Mouse (Mus musculus) brain, embryonic 14.5 days (tissue): Measurements from ENCODE around the gene Ldlrad3.

Source experiments
- CTCF ChIP-seq: fragments of 200-500 bp; IDR thresholded peaks from 2 replicates; pipeline ENCODE4 v1.5.1; 2012; ENCODE audit warnings: inconsistent platforms, mild to moderate bottlenecking, moderate library complexity, borderline replicate concordance; ENCODE audit not compliant: insufficient read depth, insufficient read length; ENCODE audit errors: extremely low read depth
- POLR2A ChIP-seq: fragments of 200-500 bp; IDR thresholded peaks from 2 replicates; pipeline ENCODE4 v1.6.1; 2012; ENCODE audit warnings: mild to moderate bottlenecking, inconsistent platforms, borderline replicate concordance; ENCODE audit not compliant: poor library complexity, insufficient read depth, insufficient read length, severe bottlenecking; ENCODE audit errors: extremely low read depth

DNA sequence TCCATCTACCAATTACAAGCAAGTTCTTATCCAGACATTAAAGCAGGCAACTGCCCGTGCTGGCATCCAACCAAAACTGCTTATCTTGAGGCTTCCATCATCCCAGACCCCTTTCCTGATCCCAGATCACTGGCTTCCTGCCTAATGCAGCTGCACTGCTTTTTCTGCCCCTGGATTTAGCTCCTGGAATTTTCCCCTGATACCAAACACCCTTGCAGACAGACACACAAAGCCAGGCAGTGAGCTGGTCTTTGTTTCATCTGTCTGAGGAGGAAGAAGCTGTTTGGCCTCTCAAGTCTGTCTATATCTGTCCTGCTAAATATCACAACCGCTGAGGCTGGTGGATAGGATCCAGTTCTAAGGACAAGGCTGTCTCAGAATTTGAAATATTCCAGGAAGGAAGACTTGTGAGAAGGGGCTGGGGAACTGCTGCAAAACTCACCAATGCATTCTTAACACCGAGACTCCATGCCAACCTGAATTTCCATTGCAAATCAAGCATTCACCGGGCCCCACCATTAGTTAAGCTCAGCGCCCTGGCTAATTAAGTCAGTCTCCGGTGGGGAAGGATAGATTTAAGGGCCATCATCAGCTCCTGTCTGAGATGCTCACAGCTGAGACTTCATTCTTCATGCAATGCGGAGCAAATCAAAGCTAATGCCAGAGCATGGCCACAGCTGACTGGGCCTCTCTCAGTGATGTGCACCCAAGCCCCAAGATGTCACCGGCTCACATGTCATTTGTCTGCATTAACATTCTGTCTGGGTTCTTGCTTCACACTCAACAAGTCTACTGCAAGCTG, 183.0 kb downstream of the Ldlrad3 start:
- TF ChIP-seq CTCF (no peak), POLR2A (no peak)
